ENCODE assay signal across 24 mouse cellular contexts in the genomic region with DNA sequence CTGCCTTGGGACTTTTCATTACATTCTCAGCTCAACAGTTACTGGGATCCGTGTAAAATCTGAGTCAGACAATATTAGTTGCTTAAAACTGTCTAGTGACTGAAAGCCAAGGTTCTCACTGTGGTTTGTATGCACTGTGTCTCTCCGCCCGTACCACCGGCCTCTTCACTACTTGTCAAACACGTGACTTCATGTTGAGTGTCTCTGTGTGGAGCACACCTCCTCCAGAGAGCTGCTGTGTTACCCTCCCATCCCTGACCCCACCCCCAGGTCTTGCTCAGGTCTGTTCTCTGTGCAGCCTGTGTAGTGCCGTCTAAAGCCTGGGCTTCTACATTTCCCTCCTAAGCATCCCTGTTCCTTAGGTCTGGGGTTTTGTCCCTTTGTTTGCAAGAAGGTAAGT.
DNase-seq lines count a peak whose midpoint lies in the region; ATAC-seq lines count a peak whose summit lies in the region.
"Had no signal": no experiment of that assay in that cellular context is flagged by ENCODE, and none has a peak within 500 bp of the region (broad histone marks: within the 10 kb centered on the region; RNA-seq: fewer than 3 reads in every experiment).

No protein-coding gene starts in this region.

- ATAC-seq in hindbrain, embryonic 16.5 days, result no peak
- ATAC-seq: CD4-positive, CD25-positive, alpha-beta regulatory T cell, adult 4 months; forebrain, embryonic 14.5 days; forebrain, postnatal 0 days had no signal

- 0 out of 2 replicates have a peak overlapping the region, but pooled peaks have one; percentile 40 for H3K27ac ChIP-seq in hindbrain, embryonic 10.5 days
- H3K27ac ChIP-seq in hindbrain, embryonic 16.5 days (ENCODE audit: low read depth, low read length), result no peak overlapping the region
- H3K27ac ChIP-seq: embryonic facial prominence, embryonic 12.5 days; embryonic facial prominence, embryonic 15.5 days; gastrocnemius, adult 2 months; heart, embryonic 15.5 days had no signal

- peaks cover 8% of the 10 kb centered on the region; the same call in 1 of the 2 replicates for H3K4me1 ChIP-seq in hindbrain, embryonic 10.5 days (replicated peaks)
- H3K4me1 ChIP-seq in hindbrain, embryonic 16.5 days (ENCODE audit: control insufficient read depth, insufficient read depth, low read depth, low read length), result peaks cover 5% of the 10 kb centered on the region
- H3K4me1 ChIP-seq: embryonic facial prominence, embryonic 12.5 days had no signal

- H3K9ac ChIP-seq in hindbrain, embryonic 16.5 days (ENCODE audit: low read depth, low read length), result no peak overlapping the region
- H3K9ac ChIP-seq: embryonic facial prominence, embryonic 12.5 days; embryonic facial prominence, embryonic 15.5 days; forebrain, postnatal 0 days; heart, embryonic 12.5 days; heart, embryonic 15.5 days; hindbrain, embryonic 14.5 days had no signal

- H3K27me3 ChIP-seq in hindbrain, embryonic 10.5 days (ENCODE audit: insufficient read depth, poor library complexity, severe bottlenecking), result no peaks in the 10 kb centered on the region
- no peaks in the 10 kb centered on the region for H3K27me3 ChIP-seq in hindbrain, embryonic 16.5 days (replicated peaks; ENCODE audit: control insufficient read depth, insufficient read depth, low read length)
- H3K27me3 ChIP-seq: embryonic facial prominence, embryonic 12.5 days; embryonic facial prominence, embryonic 15.5 days; heart, embryonic 12.5 days; heart, embryonic 15.5 days had no signal

- no peak overlapping the region for H3K4me2 ChIP-seq in hindbrain, embryonic 16.5 days (ENCODE audit: low read length)
- H3K4me2 ChIP-seq: embryonic facial prominence, embryonic 12.5 days; embryonic facial prominence, embryonic 15.5 days; heart, embryonic 12.5 days; heart, embryonic 15.5 days; hindbrain, embryonic 14.5 days had no signal

- DNase-seq in hindbrain, embryonic 10.5 days (ENCODE audit: low spot score), result no peak
- DNase-seq in lung, postnatal 36 days, result peak; percentile 20
- no peak for DNase-seq in lung, postnatal 25 days (ENCODE audit: low spot score)
- peak; percentile 36 for DNase-seq in testis, postnatal 10 days (ENCODE audit: low spot score)
- DNase-seq in testis, postnatal 14 days (ENCODE audit: low spot score), result no peak
- no peak for DNase-seq in embryo, embryonic 9.5 days (ENCODE audit: extremely low spot score)
- DNase-seq: adrenal gland, postnatal 10 days; adrenal gland, postnatal 36 days; cerebellum, adult 18-20 months; cerebellum, adult 9-10 months; cerebellum, postnatal 14 days; forebrain, postnatal 0 days; gastrocnemius, adult 2 months; gastrocnemius, postnatal 25 days; heart, postnatal 10 days; heart, postnatal 36 days had no signal

- peaks cover 43% of the 10 kb centered on the region for H3K36me3 ChIP-seq in hindbrain, embryonic 10.5 days
- peaks cover 5% of the 10 kb centered on the region for H3K36me3 ChIP-seq in hindbrain, embryonic 16.5 days (ENCODE audit: control insufficient read depth, insufficient read depth, low read length)

- no peaks in the 10 kb centered on the region for H3K9me3 ChIP-seq in hindbrain, embryonic 10.5 days
- H3K9me3 ChIP-seq in hindbrain, embryonic 16.5 days (ENCODE audit: control insufficient read depth, low read length), result no peaks in the 10 kb centered on the region
- H3K9me3 ChIP-seq: embryonic facial prominence, embryonic 12.5 days; embryonic facial prominence, embryonic 15.5 days; heart, embryonic 12.5 days; heart, embryonic 15.5 days had no signal

- no peak overlapping the region for H3K4me3 ChIP-seq in hindbrain, embryonic 10.5 days
- H3K4me3 ChIP-seq in hindbrain, embryonic 16.5 days (ENCODE audit: low read length), result no peak overlapping the region
- H3K4me3 ChIP-seq: embryonic facial prominence, embryonic 12.5 days; embryonic facial prominence, embryonic 15.5 days; gastrocnemius, adult 2 months; heart, embryonic 12.5 days; heart, embryonic 15.5 days had no signal

- WGBS in hindbrain, embryonic 10.5 days, result 89% methylated on average over 6 of the region's 6 CpGs
- WGBS in hindbrain, embryonic 16.5 days, result 82% methylated on average over 6 of the region's 6 CpGs

Comparison
In these comparisons a context has a peak if more than half of its experiments do, and no peak if none do; other contexts are left out.
1. DNase-seq: peak in lung, postnatal 36 days (single experiment) and testis, postnatal 10 days (single experiment); none in hindbrain, embryonic 10.5 days (single experiment), lung, postnatal 25 days (single experiment), testis, postnatal 14 days (single experiment) and embryo, embryonic 9.5 days (single experiment).